Mouse (Mus musculus): ENCODE results near the gene Srarp. TPM values are rescaled to one million over a fixed set of nuclear protein-coding genes. Genes with fewer than 3 reads are reported as not detected.

Gene Srarp
- polyA plus RNA-seq, 1 experiment from 2014 or later = not detected

- Histone ChIP-seq H3K27ac (no peak within 1 kb of the TSS), H3K4me1 (peaks cover 20% of the 10 kb centered on the region), H3K9ac (no peak within 1 kb of the TSS), H3K4me3 (no peak within 1 kb of the TSS), H3K36me3 (no peaks in the 10 kb centered on the region), H3K9me3 (no peaks in the 10 kb centered on the region), H3K27me3 (peaks cover 16% of the 10 kb centered on the region; the same call in 1 of the 2 replicates), H3K4me2 (replicated peaks) (peak within 1 kb of the TSS; percentile 21)
- ATAC-seq (ENCODE audit: low FRiP score, low read depth) = no peak; the same call in 1 of the 2 replicates
- 43% methylated on average over 12 of the region's 12 CpGs for WGBS
These were observed 37.4 kb downstream of the Srarp start, which contains the start of gene Clcnka for GRCm38 (mm10) chr4:141398545-141398944. Gene Clcnka, minus strand, starts transcription at chr4:141398724.

GRCm38 (mm10) chr4:141397861-141398260 is 38.0 kb downstream of the Srarp start:
- H3K9me3 ChIP-seq = no peaks in the 10 kb centered on the region

GRCm38 (mm10) chr4:141394751-141395150 is 41.2 kb downstream of the Srarp start:
- Histone ChIP-seq H3K9ac (no peak overlapping the region), H3K27ac (no peak overlapping the region), H3K27me3 (peaks cover 16% of the 10 kb centered on the region; the same call in 1 of the 2 replicates), H3K36me3 (no peaks in the 10 kb centered on the region), H3K4me1 (peaks cover 20% of the 10 kb centered on the region), H3K4me3 (peak overlapping the region; percentile 7; the same call in 1 of the 2 replicates), H3K4me2 (replicated peaks) (peak overlapping the region; percentile 39), H3K9me3 (no peaks in the 10 kb centered on the region)
- ATAC-seq (ENCODE audit: low FRiP score, low read depth) = no peak
- WGBS = 16% methylated on average over 16 of the region's 16 CpGs

More at GRCm38 (mm10) chr4:141397861-141398260, 38.0 kb downstream of the Srarp start:
- ATAC-seq (ENCODE audit: low FRiP score, low read depth) = no peak
- Histone ChIP-seq H3K4me3 (no peak overlapping the region), H3K4me1 (peaks cover 20% of the 10 kb centered on the region), H3K36me3 (no peaks in the 10 kb centered on the region), H3K27me3 (peaks cover 16% of the 10 kb centered on the region; the same call in 1 of the 2 replicates), H3K9ac (no peak overlapping the region), H3K27ac (no peak overlapping the region), H3K4me2 (replicated peaks) (no peak overlapping the region)
- WGBS = 80% methylated on average over 12 of the region's 12 CpGs

DNA sequence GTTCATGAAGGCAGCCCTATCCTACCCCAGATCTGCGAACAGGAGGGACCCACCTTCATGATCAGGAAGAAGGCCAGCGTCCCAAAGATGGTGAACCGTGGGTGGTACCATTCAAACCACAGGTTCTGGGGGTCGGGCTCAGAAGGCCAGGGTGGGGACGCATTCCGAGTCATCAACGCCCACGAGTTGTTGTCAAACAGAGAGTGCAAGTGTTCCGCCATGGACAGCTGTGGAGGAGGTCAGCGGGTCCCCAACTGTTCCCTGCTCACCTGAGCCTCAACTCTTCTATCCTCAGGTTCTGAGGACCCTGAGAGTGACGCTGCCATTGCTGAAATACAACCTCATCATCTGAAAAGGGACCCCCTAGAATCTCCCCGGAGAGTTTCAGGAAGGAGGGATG is 44.6 kb downstream of the Srarp start:
- Histone ChIP-seq H3K9ac (no peak overlapping the region), H3K27me3 (peaks cover 9% of the 10 kb centered on the region; the same call in 1 of the 2 replicates), H3K9me3 (no peaks in the 10 kb centered on the region), H3K4me2 (replicated peaks) (no peak overlapping the region), H3K27ac (no peak overlapping the region), H3K4me1 (0 out of 2 replicates have a peak, but pooled peaks cover 7% of the 10 kb centered on the region), H3K4me3 (no peak overlapping the region), H3K36me3 (no peaks in the 10 kb centered on the region)
- no peak for ATAC-seq (ENCODE audit: low FRiP score, low read depth)
- WGBS = 78% methylated on average over 12 of the region's 12 CpGs

GRCm38 (mm10) chr4:141389366-141390150 is 46.3 kb downstream of the Srarp start:
- Histone ChIP-seq H3K27ac (no peak overlapping the region), H3K4me1 (peaks cover 10% of the 10 kb centered on the region), H3K9me3 (no peaks in the 10 kb centered on the region), H3K9ac (no peak overlapping the region), H3K27me3 (peaks cover 7% of the 10 kb centered on the region), H3K4me3 (no peak overlapping the region), H3K36me3 (no peaks in the 10 kb centered on the region), H3K4me2 (replicated peaks) (no peak overlapping the region)
- no peak for ATAC-seq (ENCODE audit: low FRiP score, low read depth)
- 67% methylated on average over 18 of the region's 18 CpGs for WGBS

DNA sequence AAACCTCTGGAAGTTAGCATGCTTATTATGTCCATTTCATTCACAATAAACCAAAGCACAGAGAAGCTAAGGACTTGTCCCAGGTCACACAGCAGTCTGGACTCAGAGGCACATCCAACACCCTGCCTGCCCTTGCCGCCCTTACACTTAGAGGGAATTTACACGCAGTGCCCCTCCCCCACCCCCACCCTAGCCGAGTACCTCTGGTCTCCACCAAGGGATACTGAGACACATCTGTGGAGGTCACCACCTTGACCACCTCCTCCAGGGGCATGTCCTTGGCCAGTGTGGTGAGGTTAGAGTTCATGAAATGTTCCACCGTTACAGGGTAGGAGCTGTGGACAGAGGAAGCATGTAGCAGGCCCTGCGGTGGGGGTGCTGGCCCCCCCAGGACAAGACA is 48.0 kb downstream of the Srarp start:
- H3K9ac ChIP-seq = no peak overlapping the region
- 58% methylated on average over 5 of the region's 5 CpGs for WGBS
- H3K36me3 ChIP-seq = no peaks in the 10 kb centered on the region
- no peak overlapping the region for H3K27ac ChIP-seq
- ATAC-seq (ENCODE audit: low FRiP score, low read depth) = no peak
- peaks cover 12% of the 10 kb centered on the region for H3K4me1 ChIP-seq
- no peaks in the 10 kb centered on the region for H3K9me3 ChIP-seq
- no peak overlapping the region for H3K4me2 ChIP-seq (replicated peaks)
- H3K4me3 ChIP-seq = no peak overlapping the region
- peaks cover 23% of the 10 kb centered on the region for H3K27me3 ChIP-seq

DNA sequence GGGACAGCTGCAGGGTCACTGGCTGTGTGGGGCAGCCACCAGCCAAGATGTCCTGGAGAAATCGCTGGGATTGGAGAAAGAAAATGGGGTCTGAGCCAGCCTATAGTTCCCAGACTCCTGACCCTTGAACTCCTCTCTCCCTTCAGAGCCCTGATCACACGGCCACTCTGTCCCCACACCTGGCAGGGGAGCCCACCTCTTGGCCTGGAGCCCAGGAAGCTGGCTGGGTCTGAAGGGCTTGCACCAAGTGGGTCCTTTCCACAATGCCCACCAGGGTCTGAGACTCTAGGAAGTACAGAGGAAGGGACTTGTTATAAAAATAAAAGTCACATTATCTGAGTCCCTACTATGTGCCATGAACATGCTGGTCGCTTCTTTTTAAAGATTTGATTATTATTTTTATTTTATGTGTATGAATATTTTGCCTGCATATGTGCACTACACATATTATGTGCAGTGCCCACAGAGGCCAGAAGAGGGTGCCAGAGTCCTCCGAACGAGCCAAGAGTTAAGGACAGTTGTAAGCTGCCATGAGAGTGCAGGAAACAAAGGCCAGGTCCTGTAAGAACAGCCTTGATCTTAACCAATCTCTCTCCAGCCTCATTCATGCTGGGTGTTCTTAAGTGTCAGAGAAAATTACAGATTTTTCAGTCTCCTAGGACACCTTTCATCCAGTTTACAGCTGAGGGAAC is 48.7 kb downstream of the Srarp start:
- 18% methylated on average over 5 of the region's 5 CpGs for whole genome bisulfite sequencing

GRCm38 (mm10) chr4:141386150-141386549 is 49.8 kb downstream of the Srarp start:
- peaks cover 41% of the 10 kb centered on the region for H3K27me3 ChIP-seq
- H3K9me3 ChIP-seq = no peaks in the 10 kb centered on the region
- H3K4me1 ChIP-seq = peaks cover 23% of the 10 kb centered on the region
- 68% methylated on average over 7 of the region's 7 CpGs for WGBS
- no peak overlapping the region for H3K4me3 ChIP-seq
- no peak overlapping the region for H3K4me2 ChIP-seq (replicated peaks)
- no peak overlapping the region for H3K27ac ChIP-seq
- H3K36me3 ChIP-seq = no peaks in the 10 kb centered on the region
- no peak overlapping the region for H3K9ac ChIP-seq
- ATAC-seq (ENCODE audit: low FRiP score, low read depth) = no peak

More for the DNA sequence above, 48.7 kb downstream of the Srarp start:
- Histone ChIP-seq H3K4me2 (replicated peaks) (no peak overlapping the region), H3K27me3 (peaks cover 30% of the 10 kb centered on the region), H3K9me3 (no peaks in the 10 kb centered on the region), H3K4me1 (peaks cover 19% of the 10 kb centered on the region), H3K27ac (no peak overlapping the region), H3K4me3 (no peak overlapping the region), H3K9ac (no peak overlapping the region), H3K36me3 (no peaks in the 10 kb centered on the region)
- no peak for ATAC-seq (ENCODE audit: low FRiP score, low read depth)

- 0% methylated on average over 7 of the region's 7 CpGs for WGBS
- H3K4me2 ChIP-seq (replicated peaks) = 0 out of 2 replicates have a peak overlapping the region, but pooled peaks have one; percentile 27
- no peaks in the 10 kb centered on the region for H3K36me3 ChIP-seq
- peaks cover 50% of the 10 kb centered on the region for H3K27me3 ChIP-seq
- no peak overlapping the region for H3K9ac ChIP-seq
- ATAC-seq (ENCODE audit: low FRiP score, low read depth) = no peak
- no peaks in the 10 kb centered on the region for H3K9me3 ChIP-seq
- peaks cover 23% of the 10 kb centered on the region for H3K4me1 ChIP-seq
- H3K27ac ChIP-seq = no peak overlapping the region
- no peak overlapping the region for H3K4me3 ChIP-seq
These were observed 50.6 kb downstream of the Srarp start for GRCm38 (mm10) chr4:141385275-141385674.

Other genes starting within 250 kb of the Srarp start
- 6.1 and 8.4 TPM in 2 replicates for gene Rsg1, start 222.1 kb downstream of the Srarp start, polyA plus RNA-seq (2015; fragmentation: Nextera tagmentation; extraction: Ambion mirVana)
- 8.1 and 10.9 TPM in 2 replicates for gene Arhgef19, start 196.6 kb downstream of the Srarp start, polyA plus RNA-seq (2015; fragmentation: Nextera tagmentation; extraction: Ambion mirVana)
- 2.6 and 3.9 TPM in 2 replicates for gene Epha2, start 134.9 kb downstream of the Srarp start, polyA plus RNA-seq (2015; fragmentation: Nextera tagmentation; extraction: Ambion mirVana)
- 0.65 and 0.91 TPM in 2 replicates for gene Fam131c, start 67.9 kb downstream of the Srarp start, polyA plus RNA-seq (2015; fragmentation: Nextera tagmentation; extraction: Ambion mirVana)
- gene Clcnka, start 37.4 kb downstream of the Srarp start, polyA plus RNA-seq (2015; fragmentation: Nextera tagmentation; extraction: Ambion mirVana) = 0.23 and 0.36 TPM in 2 replicates
- not detected in 2 replicates for gene Clcnkb, start 20.1 kb downstream of the Srarp start, polyA plus RNA-seq (2015; fragmentation: Nextera tagmentation; extraction: Ambion mirVana)
- gene Hspb7, start 15.3 kb downstream of the Srarp start, polyA plus RNA-seq (2015; fragmentation: Nextera tagmentation; extraction: Ambion mirVana) = 0.06 and 0.10 TPM in 2 replicates
- 48.6 and 48.7 TPM in 2 replicates for gene Zbtb17, start 8.5 kb upstream of the Srarp start, polyA plus RNA-seq (2015; fragmentation: Nextera tagmentation; extraction: Ambion mirVana)
- 10.8 and 11.5 TPM in 2 replicates for gene Spen, start 102.5 kb upstream of the Srarp start, polyA plus RNA-seq (2015; fragmentation: Nextera tagmentation; extraction: Ambion mirVana)
- gene Fblim1, start 170.0 kb upstream of the Srarp start, polyA plus RNA-seq (2015; fragmentation: Nextera tagmentation; extraction: Ambion mirVana) = 62.4 and 67.7 TPM in 2 replicates
- gene Tmem82, start 182.5 kb upstream of the Srarp start, polyA plus RNA-seq (2015; fragmentation: Nextera tagmentation; extraction: Ambion mirVana) = 0.38 and 0.66 TPM in 2 replicates
- not detected in 2 replicates for gene Slc25a34, start 187.7 kb upstream of the Srarp start, polyA plus RNA-seq (2015; fragmentation: Nextera tagmentation; extraction: Ambion mirVana)
- gene Plekhm2, start 228.8 kb upstream of the Srarp start, polyA plus RNA-seq (2015; fragmentation: Nextera tagmentation; extraction: Ambion mirVana) = 7.9 and 8.7 TPM in 2 replicates
- 1.3 TPM in 1 of 2 replicates, not detected in the other for gene Rsc1a1, start 249.5 kb upstream of the Srarp start, polyA plus RNA-seq (2015; fragmentation: Nextera tagmentation; extraction: Ambion mirVana)